Mouse (Mus musculus) cerebellum, adult 2 months (tissue): ENCODE data around the gene Brf1.

Experiments
- CTCF ChIP-seq: fragments of 200-500 bp; IDR thresholded peaks from 2 replicates; pipeline ENCODE4 v1.5.1; 2011; ENCODE audit warnings: low read depth, mild to moderate bottlenecking, control low read depth, low read length, moderate library complexity, borderline replicate concordance; ENCODE audit not compliant: insufficient read depth
- POLR2A ChIP-seq: fragments of 200-500 bp; IDR thresholded peaks from 2 replicates; pipeline ENCODE4 v1.6.1; 2011; ENCODE audit warnings: low read length, control low read depth, borderline replicate concordance; ENCODE audit not compliant: insufficient read depth

DNA sequence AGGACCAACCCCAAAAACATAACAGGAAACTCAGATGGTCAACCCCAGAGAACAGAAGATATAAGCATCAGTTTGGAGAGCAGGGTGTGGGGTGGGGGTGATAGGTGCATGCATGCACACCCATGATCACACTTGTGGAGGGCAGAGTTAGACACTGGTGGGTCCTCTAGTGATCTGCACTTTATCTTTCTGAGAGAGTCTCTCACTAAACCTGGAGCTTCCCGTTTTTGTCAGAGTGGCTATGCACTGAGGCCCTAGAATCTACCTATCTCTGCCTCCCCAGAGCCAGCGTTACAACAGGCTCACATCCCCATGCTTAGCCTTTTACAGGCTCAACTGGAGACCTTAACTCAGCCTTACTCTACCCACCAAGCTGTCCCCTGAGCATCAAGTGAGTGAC is 9.1 kb downstream of the Brf1 start:
- no peak for TF ChIP-seq CTCF
- TF ChIP-seq POLR2A = no peak
